Mouse (Mus musculus) layer of hippocampus, adult 9-10 months (tissue): ENCODE results near the gene Scpep1.
"Not testable (repeated sequence)": the region's sequence is repeated elsewhere in the genome, so short reads cannot be mapped to it uniquely, and the experiment has no call there.

Experiments used
- DNase-seq: peaks from one replicate; pipeline ENCODE4 v3.0.0; 2022; ENCODE audit warnings: low spot score

The Scpep1 gene

GRCm38 (mm10) chr11:88909388-88910036 lies 45.8 kb downstream of the Scpep1 start:
- no peak for DNase-seq

DNA sequence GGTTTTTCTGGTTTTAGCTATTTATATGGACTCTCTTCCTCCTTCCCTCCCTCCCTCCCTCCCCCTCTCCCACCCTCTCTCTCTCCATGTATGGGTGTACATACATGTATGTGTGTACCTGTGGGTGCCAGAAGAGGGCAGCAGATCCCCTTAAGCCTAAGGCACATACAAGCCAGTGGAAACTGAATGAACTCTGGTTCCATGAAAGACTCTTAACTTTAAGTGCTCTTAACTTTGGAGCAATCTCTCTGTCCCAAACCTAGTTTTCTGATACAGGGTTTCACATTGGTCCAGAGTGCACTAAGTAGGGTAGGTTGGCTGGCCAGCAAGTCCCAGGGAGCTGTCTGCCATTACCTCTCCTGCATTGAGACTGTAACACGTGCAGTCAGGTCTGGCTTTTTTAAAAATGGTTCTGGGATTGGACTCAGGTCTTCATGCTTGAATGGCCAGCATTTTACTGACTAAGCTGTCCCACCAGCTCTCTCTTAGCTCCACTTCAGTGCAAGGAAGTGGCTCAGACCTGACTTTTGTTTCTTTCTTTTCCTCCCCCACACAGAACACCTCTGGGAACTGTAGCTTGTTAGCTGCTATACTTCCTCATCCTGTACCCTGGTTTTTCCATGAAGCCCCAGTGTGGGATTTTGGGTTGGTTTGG lies 46.6 kb downstream of the Scpep1 start:
- no peak for DNase-seq

DNA sequence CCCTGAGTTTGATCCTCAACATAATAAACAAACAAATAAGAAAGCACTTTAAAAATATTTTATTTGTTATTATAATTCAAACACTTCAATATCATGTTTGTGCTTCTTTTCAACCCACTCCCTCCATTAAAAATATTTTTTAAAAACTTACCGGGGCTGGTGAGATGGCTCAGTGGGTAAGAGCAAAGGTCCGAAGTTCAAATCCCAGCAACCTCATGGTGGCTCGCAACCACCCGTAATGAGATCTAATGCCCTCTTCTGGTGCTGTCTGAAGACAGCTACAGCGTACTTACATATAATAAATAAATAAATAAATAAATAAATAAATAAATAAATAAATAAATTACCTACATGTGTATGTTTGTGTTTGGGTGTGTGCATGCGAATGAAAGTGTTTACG lies 47.4 kb downstream of the Scpep1 start:
- no peak for DNase-seq

DNA sequence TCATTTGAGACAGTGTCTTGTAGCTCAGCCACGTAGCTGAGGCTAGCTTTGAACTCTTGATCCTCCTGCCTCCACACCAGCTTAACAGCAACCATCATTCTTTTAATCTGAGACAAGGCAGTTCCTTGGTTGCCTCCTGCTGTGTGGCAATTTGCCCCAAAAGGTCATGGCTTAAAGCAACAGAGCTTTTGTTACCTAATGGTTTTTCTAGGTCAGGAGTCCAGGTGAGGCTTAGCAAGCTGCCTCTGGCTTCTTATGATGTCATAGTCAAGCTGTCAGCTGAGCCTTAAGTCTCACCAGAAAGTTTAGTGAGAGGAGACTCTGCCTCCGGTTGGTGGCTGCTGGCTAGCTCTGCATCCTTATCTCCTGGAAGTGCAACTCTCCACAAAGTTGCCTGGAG lies 49.6 kb downstream of the Scpep1 start:
- DNase-seq: no peak

GRCm38 (mm10) chr11:88904080-88904479 lies 51.2 kb downstream of the Scpep1 start:
- no peak for DNase-seq

GRCm38 (mm10) chr11:88902762-88903161 lies 52.5 kb downstream of the Scpep1 start:
- DNase-seq: no peak

- no peak for DNase-seq
These were observed 53.9 kb downstream of the Scpep1 start for GRCm38 (mm10) chr11:88901341-88901802.

DNA sequence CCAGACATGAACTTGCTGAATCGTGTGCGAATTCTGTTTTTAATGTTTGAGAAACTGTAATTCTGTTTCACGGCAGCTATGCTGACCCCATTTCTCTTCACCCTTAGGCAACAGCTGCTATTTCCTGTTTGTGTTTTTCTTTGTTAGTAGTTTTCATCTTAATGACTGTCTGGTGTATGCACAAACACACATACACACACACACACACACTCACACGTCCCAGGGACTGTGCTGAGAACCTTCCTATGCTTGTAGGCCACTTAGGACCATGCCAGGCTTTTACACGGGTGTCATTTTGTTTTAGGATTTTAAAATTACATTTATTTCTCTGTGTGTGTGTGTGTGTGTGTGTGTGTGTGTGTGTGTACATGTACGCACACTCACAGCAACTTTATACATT lies 55.7 kb downstream of the Scpep1 start:
- DNase-seq: no peak

- DNase-seq: no peak
These were observed 56.9 kb downstream of the Scpep1 start for GRCm38 (mm10) chr11:88898380-88898763.

- DNase-seq: no peak
These were observed 57.5 kb downstream of the Scpep1 start for GRCm38 (mm10) chr11:88897624-88898379.

GRCm38 (mm10) chr11:88895800-88896232 lies 59.4 kb downstream of the Scpep1 start:
- DNase-seq: peak; percentile 37

DNA sequence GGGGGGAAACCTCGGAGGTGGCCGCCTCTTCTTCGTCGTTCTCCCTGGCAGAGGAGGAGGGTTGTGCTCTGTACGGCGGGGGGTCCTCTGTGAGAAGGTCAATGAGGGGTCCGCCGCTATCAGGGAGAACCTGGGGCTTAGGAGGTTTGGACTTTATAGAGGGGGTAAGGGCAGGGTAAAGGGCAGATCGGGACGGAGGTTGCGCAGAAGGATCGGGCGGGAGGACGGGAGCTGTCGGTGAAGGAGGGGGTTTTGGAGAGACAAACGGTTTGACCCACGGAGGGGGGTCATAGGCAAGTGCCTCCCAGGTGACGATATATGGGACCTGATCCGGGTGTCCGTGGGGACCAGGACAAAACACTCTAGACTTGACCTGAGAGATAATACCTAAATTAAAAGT lies 60.0 kb downstream of the Scpep1 start:
- DNase-seq: not testable (repeated sequence)

GRCm38 (mm10) chr11:88894279-88894678 lies 61.0 kb downstream of the Scpep1 start:
- not testable (repeated sequence) for DNase-seq

GRCm38 (mm10) chr11:88893501-88893900 lies 61.8 kb downstream of the Scpep1 start:
- DNase-seq: not testable (repeated sequence)

DNA sequence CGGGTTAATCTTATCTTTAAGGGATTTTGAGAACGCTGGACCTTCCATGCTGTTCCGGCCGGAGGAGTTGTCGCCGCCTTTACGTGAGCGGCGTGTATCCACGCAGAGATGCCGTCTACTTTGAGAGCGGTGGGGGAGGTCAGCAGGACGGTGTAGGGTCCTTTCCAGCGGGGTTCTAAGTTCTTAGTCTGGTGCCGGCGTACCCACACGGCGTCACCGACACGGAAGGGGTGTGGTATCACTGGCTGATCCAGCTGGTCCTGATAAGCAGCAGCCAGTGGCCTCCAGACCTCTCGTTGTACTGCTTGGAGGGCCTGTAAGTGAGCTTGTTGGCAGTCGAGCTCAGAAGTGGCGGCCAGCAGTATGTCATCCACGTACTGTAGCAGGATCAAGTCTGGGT lies 62.5 kb downstream of the Scpep1 start:
- not testable (repeated sequence) for DNase-seq

DNA sequence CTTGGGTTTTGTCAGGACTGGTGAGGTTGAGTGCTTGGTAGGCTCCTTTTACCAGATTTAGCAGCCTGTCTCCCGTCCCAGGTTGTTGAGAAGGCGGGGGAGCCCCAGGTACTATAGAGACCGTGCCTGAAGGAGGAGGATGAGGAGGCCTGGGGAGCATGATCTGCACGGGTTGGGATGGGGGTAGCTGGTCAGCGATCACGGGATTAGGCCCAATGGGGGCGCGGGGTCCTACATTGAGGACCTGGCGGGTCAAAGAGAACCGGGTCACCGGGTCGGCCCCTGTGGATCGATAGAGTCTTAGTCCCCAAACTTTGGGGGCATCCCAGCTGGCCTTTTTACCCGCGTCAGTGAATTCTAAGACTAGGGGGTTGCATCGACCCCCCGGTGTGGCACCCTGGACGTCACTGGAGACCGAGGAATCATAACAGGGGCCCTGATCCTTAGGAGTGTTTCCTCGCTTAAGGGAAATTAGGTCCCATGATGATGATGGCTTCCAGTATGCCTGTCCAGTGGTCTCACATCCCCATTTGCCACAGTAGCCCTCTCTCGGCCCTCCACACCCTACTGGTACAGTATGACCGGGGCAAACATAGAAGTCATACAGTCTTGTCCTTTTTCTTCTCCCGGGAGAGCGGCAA lies 63.2 kb downstream of the Scpep1 start:
- peak; percentile 24 for DNase-seq

DNA sequence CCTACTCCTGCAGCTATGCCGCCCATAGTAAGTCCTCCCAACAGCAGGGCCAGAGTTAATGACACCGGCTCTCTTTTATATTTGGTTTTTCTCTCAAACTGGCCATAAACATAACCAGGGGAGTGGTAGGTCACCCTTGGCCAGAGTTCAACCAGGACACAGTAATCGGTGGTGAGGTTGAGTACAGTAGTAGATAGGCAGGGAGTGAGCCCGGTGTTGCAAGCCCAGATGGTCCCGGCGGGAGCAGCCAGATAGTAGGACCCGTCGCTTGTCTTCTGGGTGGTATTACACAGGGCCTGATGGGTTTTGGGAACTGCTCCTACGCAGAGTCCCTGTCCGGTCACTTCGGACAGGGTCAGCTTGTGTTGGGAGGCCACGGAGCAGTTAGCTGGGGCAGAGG lies 63.8 kb downstream of the Scpep1 start:
- DNase-seq: not testable (repeated sequence)

GRCm38 (mm10) chr11:88890904-88891303 lies 64.4 kb downstream of the Scpep1 start:
- DNase-seq: not testable (repeated sequence)

- no peak for DNase-seq
These were observed 66.3 kb downstream of the Scpep1 start for GRCm38 (mm10) chr11:88888996-88889395.

GRCm38 (mm10) chr11:88884376-88885065 lies 70.7 kb downstream of the Scpep1 start:
- DNase-seq: no peak

DNA sequence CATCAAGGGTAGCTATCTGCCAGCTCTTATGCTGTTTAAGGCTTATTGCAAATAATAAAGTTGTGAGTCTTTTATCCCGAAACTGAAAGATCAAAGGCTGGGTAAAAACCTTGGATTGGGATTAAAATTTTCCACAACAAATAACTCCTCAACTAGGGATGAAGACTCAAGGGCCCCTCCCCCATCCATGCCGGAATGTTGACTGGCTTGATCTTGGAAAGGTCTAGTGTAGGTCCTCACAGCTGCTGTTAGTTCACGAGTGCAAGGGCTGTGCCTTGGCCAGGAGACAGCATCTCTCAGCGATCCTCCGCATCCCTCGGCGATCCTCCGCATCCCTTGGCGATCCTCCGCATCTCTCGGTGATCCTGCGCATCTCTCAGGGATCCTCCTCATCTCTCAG lies 77.3 kb downstream of the Scpep1 start:
- DNase-seq: no peak
